In genomic region chr1:91413536-91413897, GRCm38 (mm10) we compare ENCODE assay signal across 8 mouse cellular contexts. TPM values are rescaled to one million over a fixed set of nuclear protein-coding genes. Genes with fewer than 3 reads are reported as not detected.
DNase-seq lines count a peak whose midpoint lies in the region; ATAC-seq and TF ChIP-seq lines count a peak whose summit lies in the region.

No protein-coding gene starts in this region.

- H3K27ac ChIP-seq in limb, embryonic 13.5 days, result peak overlapping the region; percentile 92
- H3K27ac ChIP-seq in stomach, postnatal 0 days (replicated peaks), result peak overlapping the region; percentile 84

- TF ChIP-seq CTCF in E14TG2a.4 (conservative IDR thresholded peaks at IDR 0.05; ENCODE audit: low read length), result no peak
- TF ChIP-seq CTCF in stomach, postnatal 0 days (IDR thresholded peaks at IDR 0.05; ENCODE audit: low read depth), result no peak

- no peak for ATAC-seq in erythroblast, adult 5-6 weeks (replicated peaks; ENCODE audit: low FRiP score, poor library complexity, severe bottlenecking)
- no peak; the same call in 1 of the 2 replicates for ATAC-seq in limb, embryonic 13.5 days (ENCODE audit: low FRiP score, low read depth)
- no peak for ATAC-seq in stomach, postnatal 0 days (ENCODE audit: low FRiP score, low TSS enrichment)

- no peak for TF ChIP-seq EP300 in stomach, postnatal 0 days (optimal IDR thresholded peaks at IDR 0.05)

- under 1% methylated on average over 14 of the region's 14 CpGs for WGBS in limb, embryonic 13.5 days
- under 1% methylated on average over 14 of the region's 14 CpGs for WGBS in stomach, postnatal 0 days

- H3K4me2 ChIP-seq in limb, embryonic 13.5 days (replicated peaks), result peak overlapping the region; percentile 98
- H3K4me2 ChIP-seq in stomach, postnatal 0 days (replicated peaks; ENCODE audit: low read depth), result peak overlapping the region; percentile 98

- DNase-seq in heart, postnatal 4 days, result peak; percentile 30
- no peak for DNase-seq in stomach, postnatal 0 days (ENCODE audit: low spot score)
- no peak for DNase-seq in gastrocnemius, postnatal 4 days (ENCODE audit: low spot score in 2 of 2)
- DNase-seq in frontal cortex, postnatal 36 days (ENCODE audit: low spot score in 2 of 2), result no peak

- H3K36me3 ChIP-seq in erythroblast, embryonic 14.5 days (ENCODE audit: control insufficient read depth), result peaks cover 10% of the 10 kb centered on the region; the same call in 1 of the 2 replicates
- peaks cover 20% of the 10 kb centered on the region for H3K36me3 ChIP-seq in E14TG2a.4 (ENCODE audit: insufficient read depth, low read length)
- H3K36me3 ChIP-seq in limb, embryonic 13.5 days, result 0 out of 2 replicates have a peak, but pooled peaks cover 4% of the 10 kb centered on the region
- peaks cover 3% of the 10 kb centered on the region; the same call in 1 of the 2 replicates for H3K36me3 ChIP-seq in stomach, postnatal 0 days (ENCODE audit: control insufficient read depth, insufficient read depth, low read length)

- peaks cover 28% of the 10 kb centered on the region for H3K4me1 ChIP-seq in erythroblast, embryonic 14.5 days (ENCODE audit: control insufficient read depth)
- peaks cover 32% of the 10 kb centered on the region for H3K4me1 ChIP-seq in E14TG2a.4 (replicated peaks; ENCODE audit: low read depth, low read length)
- peaks cover 38% of the 10 kb centered on the region for H3K4me1 ChIP-seq in limb, embryonic 13.5 days
- peaks cover 11% of the 10 kb centered on the region for H3K4me1 ChIP-seq in stomach, postnatal 0 days (replicated peaks; ENCODE audit: control insufficient read depth, insufficient read depth)

- H3K9me3 ChIP-seq in erythroblast, embryonic 14.5 days (ENCODE audit: control insufficient read depth, low read length), result no peaks in the 10 kb centered on the region
- H3K9me3 ChIP-seq in E14TG2a.4 (ENCODE audit: low read length), result no peaks in the 10 kb centered on the region
- H3K9me3 ChIP-seq in limb, embryonic 13.5 days, result no peaks in the 10 kb centered on the region
- H3K9me3 ChIP-seq in stomach, postnatal 0 days (ENCODE audit: control insufficient read depth, low read length), result no peaks in the 10 kb centered on the region

- peak overlapping the region; percentile 67 for H3K9ac ChIP-seq in limb, embryonic 13.5 days
- peak overlapping the region; percentile 84 for H3K9ac ChIP-seq in stomach, postnatal 0 days (ENCODE audit: low read length)

- peak overlapping the region; percentile 75 for H3K4me3 ChIP-seq in erythroblast, embryonic 14.5 days (replicated peaks)
- H3K4me3 ChIP-seq in E14TG2a.4 (replicated peaks; ENCODE audit: low read length), result peak overlapping the region; percentile 86
- H3K4me3 ChIP-seq in limb, embryonic 13.5 days, result peak overlapping the region; percentile 80
- peak overlapping the region; percentile 79 for H3K4me3 ChIP-seq in stomach, postnatal 0 days (ENCODE audit: low read depth, low read length)

- H3K27me3 ChIP-seq in erythroblast, embryonic 14.5 days (ENCODE audit: control insufficient read depth), result peaks cover 38% of the 10 kb centered on the region
- peaks cover 61% of the 10 kb centered on the region for H3K27me3 ChIP-seq in E14TG2a.4 (ENCODE audit: insufficient read depth, low read length)
- no peaks in the 10 kb centered on the region for H3K27me3 ChIP-seq in limb, embryonic 13.5 days
- no peaks in the 10 kb centered on the region for H3K27me3 ChIP-seq in stomach, postnatal 0 days (ENCODE audit: control insufficient read depth, insufficient read depth, low read length)

RNA-seq across cellular contexts. Expression of gene Hes6, which starts 0.3 kb away (rescaled TPM):
- polyA plus RNA-seq in erythroblast, embryonic 14.5 days (2012), result 0.80 and 1.3 TPM in 2 replicates
- total RNA-seq in erythroblast, adult 5-6 weeks (2015; ENCODE audit: low replicate concordance), result 2.5 and 4.8 TPM in 2 replicates
- 4.2 and 5.0 TPM in 2 replicates for total RNA-seq in erythroblast, adult 5-6 weeks (2017; ENCODE audit: low replicate concordance)
- 10 to 100 TPM; 29.6 to 30.6 TPM for total RNA-seq in heart, postnatal 4 days (2021)
- polyA plus RNA-seq in limb, embryonic 13.5 days (2015; fragmentation: Nextera tagmentation; extraction: Ambion mirVana), result 114 and 117 TPM in 2 replicates
- 40.7 and 43.1 TPM in 2 replicates for polyA plus RNA-seq in stomach, postnatal 0 days (2015; fragmentation: Nextera tagmentation; extraction: Ambion mirVana)
- 10 to 100 TPM; 31.2 to 37.4 TPM for total RNA-seq in gastrocnemius, postnatal 4 days (2021)

RNA-seq across cellular contexts. Expression of gene Ilkap, which starts 14.9 kb away (rescaled TPM):
- polyA plus RNA-seq in erythroblast, embryonic 14.5 days (2012), result 5.3 and 6.5 TPM in 2 replicates
- total RNA-seq in erythroblast, adult 5-6 weeks (2015; ENCODE audit: low replicate concordance), result 32.6 and 82.0 TPM in 2 replicates
- total RNA-seq in erythroblast, adult 5-6 weeks (2017; ENCODE audit: low replicate concordance), result 55.6 and 70.8 TPM in 2 replicates
- total RNA-seq in heart, postnatal 4 days (2021), result 10 to 100 TPM; 58.2 to 59.1 TPM
- 163 and 172 TPM in 2 replicates for polyA plus RNA-seq in limb, embryonic 13.5 days (2015; fragmentation: Nextera tagmentation; extraction: Ambion mirVana)
- polyA plus RNA-seq in stomach, postnatal 0 days (2015; fragmentation: Nextera tagmentation; extraction: Ambion mirVana), result 58.1 and 60.1 TPM in 2 replicates
- total RNA-seq in gastrocnemius, postnatal 4 days (2021), result 10 to 100 TPM; 65.7 to 71.3 TPM

RNA-seq across cellular contexts. Expression of gene Per2, which starts 45.6 kb away (rescaled TPM):
- polyA plus RNA-seq in erythroblast, embryonic 14.5 days (2012), result 0.04 and 0.05 TPM in 2 replicates
- 1.9 and 2.7 TPM in 2 replicates for total RNA-seq in erythroblast, adult 5-6 weeks (2015; ENCODE audit: low replicate concordance)
- 1.7 and 2.0 TPM in 2 replicates for total RNA-seq in erythroblast, adult 5-6 weeks (2017; ENCODE audit: low replicate concordance)
- total RNA-seq in heart, postnatal 4 days (2021), result 10 to 100 TPM in 1 of 2 experiments, 1 to 10 TPM in 1; 8.5 to 11.2 TPM
- polyA plus RNA-seq in limb, embryonic 13.5 days (2015; fragmentation: Nextera tagmentation; extraction: Ambion mirVana), result 3.3 TPM in 2 replicates
- 2.4 and 2.8 TPM in 2 replicates for polyA plus RNA-seq in stomach, postnatal 0 days (2015; fragmentation: Nextera tagmentation; extraction: Ambion mirVana)
- 1 to 10 TPM; 7.2 to 8.6 TPM for total RNA-seq in gastrocnemius, postnatal 4 days (2021)

RNA-seq across cellular contexts. Expression of gene Erfe, which starts 47.3 kb away (rescaled TPM):
- 2.2 and 2.4 TPM in 2 replicates for polyA plus RNA-seq in erythroblast, embryonic 14.5 days (2012)
- 0.42 and 2.7 TPM in 2 replicates for total RNA-seq in erythroblast, adult 5-6 weeks (2015; ENCODE audit: low replicate concordance)
- total RNA-seq in erythroblast, adult 5-6 weeks (2017; ENCODE audit: low replicate concordance), result 0.70 TPM in 1 of 2 replicates, not detected in the other
- total RNA-seq in heart, postnatal 4 days (2021), result 1 to 10 TPM; 1.1 to 1.4 TPM
- polyA plus RNA-seq in limb, embryonic 13.5 days (2015; fragmentation: Nextera tagmentation; extraction: Ambion mirVana), result 2.0 and 2.1 TPM in 2 replicates
- polyA plus RNA-seq in stomach, postnatal 0 days (2015; fragmentation: Nextera tagmentation; extraction: Ambion mirVana), result 1.2 and 1.5 TPM in 2 replicates
- total RNA-seq in gastrocnemius, postnatal 4 days (2021), result 1 to 10 TPM in 1 of 2 experiments, under 1 TPM in 1; 0.88 to 2.2 TPM

Comparison
In these comparisons a context has a peak if more than half of its experiments do, and no peak if none do; other contexts are left out.
1. RNA of gene Hes6, which starts 0.3 kb away (total RNA-seq): 31.2 to 37.4 TPM in gastrocnemius, postnatal 4 days and 29.6 to 30.6 TPM in heart, postnatal 4 days; 2.5 to 5.0 TPM in erythroblast, adult 5-6 weeks; every median in the first group is over 4 times any median in the second.
2. Peak in every context shown above with its lines, with median percentiles within 50 percentile points of each other: H3K4me3 ChIP-seq.